11 mouse cellular contexts compared by ENCODE assay signal in genomic region chr14:120720464-120721445, GRCm38 (mm10).
DNase-seq lines count a peak whose midpoint lies in the region; ATAC-seq lines count a peak whose summit lies in the region.
"Had no signal": no experiment of that assay in that cellular context is flagged by ENCODE, and none has a peak within 500 bp of the region (broad histone marks: within the 10 kb centered on the region; RNA-seq: fewer than 3 reads in every experiment).

No protein-coding gene starts in this region.

- H3K4me1 ChIP-seq in kidney, embryonic 16.5 days (ENCODE audit: insufficient read depth, low read length), result peaks cover 18% of the 10 kb centered on the region
- H3K4me1 ChIP-seq: embryonic facial prominence, embryonic 15.5 days had no signal

- H3K27ac ChIP-seq in kidney, embryonic 16.5 days (ENCODE audit: low read length), result peak overlapping the region; percentile 57; the same call in 1 of the 2 replicates
- H3K27ac ChIP-seq: embryonic facial prominence, embryonic 15.5 days had no signal

- no peaks in the 10 kb centered on the region for H3K27me3 ChIP-seq in kidney, embryonic 16.5 days (ENCODE audit: insufficient read depth, low read length)
- H3K27me3 ChIP-seq: embryonic facial prominence, embryonic 15.5 days; heart, embryonic 15.5 days had no signal

- H3K36me3 ChIP-seq in kidney, embryonic 16.5 days (ENCODE audit: insufficient read depth, low read length), result no peaks in the 10 kb centered on the region
- H3K36me3 ChIP-seq: embryonic facial prominence, embryonic 15.5 days; heart, embryonic 15.5 days had no signal

- ATAC-seq in kidney, embryonic 16.5 days (ENCODE audit: low FRiP score, low TSS enrichment), result peak; percentile 49; the same call in 1 of the 2 replicates
- ATAC-seq in megakaryocyte progenitor cell, adult 5-6 weeks (replicated peaks; ENCODE audit: poor library complexity), result no peak
- ATAC-seq: liver, postnatal 0 days had no signal

- no peaks in the 10 kb centered on the region for H3K9me3 ChIP-seq in kidney, embryonic 16.5 days (ENCODE audit: low read length)
- H3K9me3 ChIP-seq: embryonic facial prominence, embryonic 15.5 days; heart, embryonic 15.5 days had no signal

- intact Hi-C loops in left cerebral cortex, postnatal 36 days (cut with DNase I), result no loop called here
- intact Hi-C loops in left cerebral cortex, postnatal 4 days (cut with DNase I), result no loop called here

- H3K4me2 ChIP-seq in kidney, embryonic 16.5 days (replicated peaks; ENCODE audit: low read depth, low read length), result no peak overlapping the region
- H3K4me2 ChIP-seq: embryonic facial prominence, embryonic 15.5 days; heart, embryonic 15.5 days had no signal

- no peak overlapping the region for H3K4me3 ChIP-seq in kidney, embryonic 16.5 days (ENCODE audit: low read length)
- H3K4me3 ChIP-seq: embryonic facial prominence, embryonic 15.5 days; heart, embryonic 15.5 days had no signal

- WGBS in kidney, embryonic 16.5 days, result 49% methylated on average over 20 of the region's 20 CpGs

- no peak overlapping the region for H3K9ac ChIP-seq in kidney, embryonic 16.5 days (replicated peaks; ENCODE audit: low read length)
- H3K9ac ChIP-seq: embryonic facial prominence, embryonic 15.5 days; heart, embryonic 15.5 days; liver, postnatal 0 days had no signal

- peak; percentile 78 for DNase-seq in heart, adult 11 months
- no peak for DNase-seq in heart, postnatal 4 days
- peak; percentile 40 to 49 for DNase-seq in adrenal gland, postnatal 36 days
- DNase-seq in lung, postnatal 25 days (ENCODE audit: low spot score), result peak; percentile 53
- no peak for DNase-seq in left cerebral cortex, postnatal 36 days (ENCODE audit: low spot score in 2 of 2)
- no peak for DNase-seq in left cerebral cortex, postnatal 4 days
- DNase-seq: liver, postnatal 0 days had no signal

Comparison
In these comparisons a context has a peak if more than half of its experiments do, and no peak if none do; other contexts are left out.
1. DNase-seq: peak in heart, adult 11 months (single experiment), adrenal gland, postnatal 36 days (2 of 2) and lung, postnatal 25 days (single experiment); none in heart, postnatal 4 days (single experiment), left cerebral cortex, postnatal 36 days (0 of 2) and left cerebral cortex, postnatal 4 days (single experiment).